Mouse (Mus musculus): ENCODE data around the gene Slc43a2. TPM values are rescaled to one million over a fixed set of nuclear protein-coding genes. Genes with fewer than 3 reads are reported as not detected.

Slc43a2 gene
- polyA plus RNA-seq, 1 experiment: 148 TPM

GRCm38 (mm10) chr11:75513336-75513735, 18.2 kb upstream of the Slc43a2 start, which contains the start of gene Scarf1:
TSS of gene Scarf1 (plus strand) at chr11:75513540.
- H3K27ac ChIP-seq (ENCODE audit: insufficient read depth, low read depth, low read length): peak within 1 kb of the TSS; percentile 82
- peaks cover 11% of the 10 kb centered on the region for H3K4me1 ChIP-seq (ENCODE audit: control insufficient read depth, insufficient read depth, low read length)
- H3K4me3 ChIP-seq (ENCODE audit: insufficient read depth, low read depth, low read length): peak within 1 kb of the TSS; percentile 50
- H3K27me3 ChIP-seq (replicated peaks; ENCODE audit: control insufficient read depth, insufficient read depth, low read length): no peaks in the 10 kb centered on the region
- 62% methylated on average over 8 of the region's 8 CpGs for WGBS
- no peaks in the 10 kb centered on the region; the same call in 1 of the 2 replicates for H3K36me3 ChIP-seq (ENCODE audit: control insufficient read depth, insufficient read depth, low read length)
- no peak for TF ChIP-seq POLR2A (IDR thresholded peaks at IDR 0.05; ENCODE audit: low read depth, low read length)
- TF ChIP-seq CTCF (conservative IDR thresholded peaks at IDR 0.05; ENCODE audit: insufficient read depth, insufficient read length, low read depth, low read length): no peak
- peak; percentile 83 for DNase-seq

GRCm38 (mm10) chr11:75515186-75515585, 16.3 kb upstream of the Slc43a2 start:
- no peak for TF ChIP-seq CTCF (conservative IDR thresholded peaks at IDR 0.05; ENCODE audit: insufficient read depth, insufficient read length, low read depth, low read length)
- no peak for TF ChIP-seq POLR2A (IDR thresholded peaks at IDR 0.05; ENCODE audit: low read depth, low read length)
- no peaks in the 10 kb centered on the region for H3K36me3 ChIP-seq (ENCODE audit: control insufficient read depth, insufficient read depth, low read length)
- H3K27ac ChIP-seq (ENCODE audit: insufficient read depth, low read depth, low read length): no peak overlapping the region
- WGBS: 90% methylated on average over 25 of the region's 25 CpGs
- no peaks in the 10 kb centered on the region for H3K27me3 ChIP-seq (replicated peaks; ENCODE audit: control insufficient read depth, insufficient read depth, low read length)
- H3K4me3 ChIP-seq (ENCODE audit: insufficient read depth, low read depth, low read length): no peak overlapping the region
- H3K4me1 ChIP-seq (ENCODE audit: control insufficient read depth, insufficient read depth, low read length): peaks cover 2% of the 10 kb centered on the region; the same call in 1 of the 2 replicates
- no peak for DNase-seq

- Histone ChIP-seq H3K4me3 (ENCODE audit: insufficient read depth, low read depth, low read length) (no peak overlapping the region), H3K4me1 (ENCODE audit: control insufficient read depth, insufficient read depth, low read length) (no peaks in the 10 kb centered on the region), H3K36me3 (ENCODE audit: control insufficient read depth, insufficient read depth, low read length) (no peaks in the 10 kb centered on the region), H3K27me3 (replicated peaks; ENCODE audit: control insufficient read depth, insufficient read depth, low read length) (no peaks in the 10 kb centered on the region), H3K27ac (ENCODE audit: insufficient read depth, low read depth, low read length) (no peak overlapping the region)
- DNase-seq: no peak
- TF ChIP-seq POLR2A (IDR thresholded peaks at IDR 0.05; ENCODE audit: low read depth, low read length) (peak; percentile 2), CTCF (conservative IDR thresholded peaks at IDR 0.05; ENCODE audit: insufficient read depth, insufficient read length, low read depth, low read length) (no peak)
- 56% methylated on average over 15 of the region's 15 CpGs for WGBS
Observed at GRCm38 (mm10) chr11:75519834-75520633, 11.5 kb upstream of the Slc43a2 start.

GRCm38 (mm10) chr11:75521609-75522008, 9.9 kb upstream of the Slc43a2 start:
- WGBS: 74% methylated on average over 4 of the region's 4 CpGs
- H3K27me3 ChIP-seq (replicated peaks; ENCODE audit: control insufficient read depth, insufficient read depth, low read length): no peaks in the 10 kb centered on the region
- H3K27ac ChIP-seq (ENCODE audit: insufficient read depth, low read depth, low read length): no peak overlapping the region
- no peak overlapping the region for H3K4me3 ChIP-seq (ENCODE audit: insufficient read depth, low read depth, low read length)
- TF ChIP-seq CTCF (conservative IDR thresholded peaks at IDR 0.05; ENCODE audit: insufficient read depth, insufficient read length, low read depth, low read length) (no peak), POLR2A (IDR thresholded peaks at IDR 0.05; ENCODE audit: low read depth, low read length) (no peak)
- no peaks in the 10 kb centered on the region for H3K36me3 ChIP-seq (ENCODE audit: control insufficient read depth, insufficient read depth, low read length)
- no peaks in the 10 kb centered on the region for H3K4me1 ChIP-seq (ENCODE audit: control insufficient read depth, insufficient read depth, low read length)
- no peak for DNase-seq

- Histone ChIP-seq H3K4me3 (ENCODE audit: insufficient read depth, low read depth, low read length) (no peak overlapping the region), H3K4me1 (ENCODE audit: control insufficient read depth, insufficient read depth, low read length) (no peaks in the 10 kb centered on the region; the same call in 1 of the 2 replicates), H3K36me3 (ENCODE audit: control insufficient read depth, insufficient read depth, low read length) (no peaks in the 10 kb centered on the region), H3K27me3 (replicated peaks; ENCODE audit: control insufficient read depth, insufficient read depth, low read length) (no peaks in the 10 kb centered on the region), H3K27ac (ENCODE audit: insufficient read depth, low read depth, low read length) (no peak overlapping the region)
- TF ChIP-seq POLR2A (IDR thresholded peaks at IDR 0.05; ENCODE audit: low read depth, low read length) (no peak), CTCF (conservative IDR thresholded peaks at IDR 0.05; ENCODE audit: insufficient read depth, insufficient read length, low read depth, low read length) (no peak)
- DNase-seq: no peak
- 92% methylated on average over 2 of the region's 2 CpGs for WGBS
Observed at GRCm38 (mm10) chr11:75522793-75523192, 8.7 kb upstream of the Slc43a2 start.

GRCm38 (mm10) chr11:75525531-75526125, 5.9 kb upstream of the Slc43a2 start:
- TF ChIP-seq POLR2A (IDR thresholded peaks at IDR 0.05; ENCODE audit: low read depth, low read length): no peak
- no peak for TF ChIP-seq CTCF (conservative IDR thresholded peaks at IDR 0.05; ENCODE audit: insufficient read depth, insufficient read length, low read depth, low read length)
- H3K4me1 ChIP-seq (ENCODE audit: control insufficient read depth, insufficient read depth, low read length): no peaks in the 10 kb centered on the region; the same call in 1 of the 2 replicates
- H3K27me3 ChIP-seq (replicated peaks; ENCODE audit: control insufficient read depth, insufficient read depth, low read length): no peaks in the 10 kb centered on the region
- WGBS: 87% methylated on average over 15 of the region's 15 CpGs
- no peak overlapping the region for H3K4me3 ChIP-seq (ENCODE audit: insufficient read depth, low read depth, low read length)
- no peak for DNase-seq
- no peak overlapping the region for H3K27ac ChIP-seq (ENCODE audit: insufficient read depth, low read depth, low read length)
- H3K36me3 ChIP-seq (ENCODE audit: control insufficient read depth, insufficient read depth, low read length): no peaks in the 10 kb centered on the region

GRCm38 (mm10) chr11:75526943-75527342, 4.6 kb upstream of the Slc43a2 start:
- WGBS: 71% methylated on average over 6 of the region's 6 CpGs
- no peak overlapping the region for H3K4me3 ChIP-seq (ENCODE audit: insufficient read depth, low read depth, low read length)
- H3K27ac ChIP-seq (ENCODE audit: insufficient read depth, low read depth, low read length): no peak overlapping the region
- DNase-seq: no peak
- no peaks in the 10 kb centered on the region for H3K36me3 ChIP-seq (ENCODE audit: control insufficient read depth, insufficient read depth, low read length)
- TF ChIP-seq CTCF (conservative IDR thresholded peaks at IDR 0.05; ENCODE audit: insufficient read depth, insufficient read length, low read depth, low read length) (no peak), POLR2A (IDR thresholded peaks at IDR 0.05; ENCODE audit: low read depth, low read length) (no peak)
- H3K4me1 ChIP-seq (ENCODE audit: control insufficient read depth, insufficient read depth, low read length): no peaks in the 10 kb centered on the region; the same call in 1 of the 2 replicates
- H3K27me3 ChIP-seq (replicated peaks; ENCODE audit: control insufficient read depth, insufficient read depth, low read length): no peaks in the 10 kb centered on the region

Measured in kidney, adult 2 months (tissue).